Mouse (Mus musculus) spleen, postnatal 10 days (tissue): ENCODE data around the gene Dcaf7.

Source experiments
- DNase-seq, 2 experiments: peaks; one replicate each; pipeline ENCODE4 v3.0.0; 2021 to 2022; ENCODE audit warnings: low spot score in 2 of 2

Dcaf7 gene

GRCm38 (mm10) chr11:106045256-106045655 is 8.6 kb downstream of the Dcaf7 start:
- DNase-seq: no peak

DNA sequence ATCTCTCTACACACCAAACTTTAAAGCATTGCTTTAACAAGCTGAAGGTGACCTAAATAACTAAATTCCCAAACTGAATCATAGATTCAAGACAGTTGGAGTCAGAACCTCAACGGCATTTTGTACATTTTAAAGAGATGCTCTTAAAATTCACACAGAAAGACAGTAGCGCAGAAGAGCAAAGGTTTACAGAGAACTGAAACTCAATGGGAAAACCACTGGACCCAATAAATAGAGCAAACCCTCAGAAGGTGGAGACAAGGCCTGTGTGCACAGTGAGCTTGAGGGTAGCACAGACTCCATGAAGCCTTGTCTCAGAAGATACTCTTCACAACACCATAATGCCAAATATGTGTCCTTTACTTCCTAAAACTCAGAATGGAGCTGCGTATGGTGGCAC is 9.1 kb downstream of the Dcaf7 start:
- no peak for DNase-seq

DNA sequence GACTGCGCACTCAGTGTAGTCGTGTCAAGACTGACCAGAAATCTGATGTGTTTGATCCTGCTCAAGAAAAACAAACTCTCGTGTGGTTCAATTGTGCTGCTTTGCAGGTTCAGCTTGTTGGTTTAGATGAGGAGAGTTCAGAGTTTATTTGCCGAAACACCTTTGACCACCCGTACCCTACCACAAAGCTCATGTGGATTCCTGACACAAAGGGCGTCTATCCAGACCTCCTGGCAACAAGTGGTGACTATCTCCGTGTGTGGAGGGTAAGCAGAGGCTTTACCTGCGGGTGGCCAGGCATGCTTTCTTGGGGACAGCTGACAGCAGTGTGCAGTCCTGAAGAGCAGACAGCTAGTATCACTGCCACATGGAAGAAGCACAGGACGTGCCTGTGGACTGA is 9.9 kb downstream of the Dcaf7 start:
- DNase-seq: no peak

DNA sequence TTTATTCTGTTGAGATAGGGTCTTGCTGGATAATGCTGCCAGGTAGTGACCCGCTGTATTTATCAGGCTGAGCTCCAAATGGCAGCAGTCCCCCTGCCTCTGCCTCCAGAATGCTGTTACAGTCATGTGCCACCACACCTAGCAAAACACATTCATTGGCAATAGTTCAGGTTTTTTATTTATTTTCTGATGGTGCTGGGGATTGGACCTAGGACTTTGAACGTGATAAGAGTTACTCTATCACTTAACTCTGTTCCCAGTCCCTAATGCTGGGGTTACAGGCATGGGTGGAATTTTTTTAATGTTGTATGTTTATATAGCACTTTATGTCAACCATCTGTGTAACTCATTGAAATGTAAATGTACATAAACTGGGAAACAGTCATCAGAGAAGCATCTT is 17.2 kb downstream of the Dcaf7 start:
- DNase-seq: no peak

DNA sequence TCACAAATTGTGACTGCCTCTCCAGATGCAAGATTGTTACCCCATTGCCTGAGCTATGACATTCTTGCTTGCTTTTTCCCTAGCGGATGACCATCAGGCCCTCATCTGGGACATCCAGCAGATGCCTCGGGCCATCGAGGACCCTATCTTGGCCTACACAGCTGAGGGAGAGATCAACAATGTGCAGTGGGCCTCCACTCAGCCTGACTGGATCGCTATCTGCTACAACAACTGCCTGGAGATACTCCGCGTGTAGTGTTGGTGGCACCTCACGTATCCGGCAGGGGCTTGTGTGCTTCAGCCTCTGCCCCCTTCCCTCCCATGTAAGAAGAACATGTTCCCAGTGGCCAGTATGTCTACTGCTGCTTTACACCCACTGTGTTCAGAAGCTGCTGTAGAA is 17.9 kb downstream of the Dcaf7 start:
- DNase-seq: no peak

DNA sequence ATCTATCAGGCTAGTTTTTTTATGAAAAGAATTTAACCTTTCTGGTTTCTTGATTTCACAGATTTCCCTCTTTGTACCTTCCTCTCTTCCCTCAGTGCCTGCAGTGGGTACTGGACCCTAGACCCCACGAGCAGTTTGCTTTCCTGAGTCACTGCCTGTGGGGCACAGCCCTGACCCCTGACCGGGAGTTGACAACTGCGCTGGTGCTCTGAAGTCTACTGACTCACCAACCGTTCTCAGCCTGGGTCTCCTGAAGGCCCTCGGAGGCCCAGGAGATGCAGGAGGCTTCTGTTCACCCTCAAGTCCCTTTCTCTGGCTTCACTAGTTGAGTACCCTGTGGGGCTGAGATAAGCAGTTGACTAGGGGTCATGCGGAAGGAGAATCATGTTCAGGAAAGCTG is 18.7 kb downstream of the Dcaf7 start:
- no peak for DNase-seq

DNA sequence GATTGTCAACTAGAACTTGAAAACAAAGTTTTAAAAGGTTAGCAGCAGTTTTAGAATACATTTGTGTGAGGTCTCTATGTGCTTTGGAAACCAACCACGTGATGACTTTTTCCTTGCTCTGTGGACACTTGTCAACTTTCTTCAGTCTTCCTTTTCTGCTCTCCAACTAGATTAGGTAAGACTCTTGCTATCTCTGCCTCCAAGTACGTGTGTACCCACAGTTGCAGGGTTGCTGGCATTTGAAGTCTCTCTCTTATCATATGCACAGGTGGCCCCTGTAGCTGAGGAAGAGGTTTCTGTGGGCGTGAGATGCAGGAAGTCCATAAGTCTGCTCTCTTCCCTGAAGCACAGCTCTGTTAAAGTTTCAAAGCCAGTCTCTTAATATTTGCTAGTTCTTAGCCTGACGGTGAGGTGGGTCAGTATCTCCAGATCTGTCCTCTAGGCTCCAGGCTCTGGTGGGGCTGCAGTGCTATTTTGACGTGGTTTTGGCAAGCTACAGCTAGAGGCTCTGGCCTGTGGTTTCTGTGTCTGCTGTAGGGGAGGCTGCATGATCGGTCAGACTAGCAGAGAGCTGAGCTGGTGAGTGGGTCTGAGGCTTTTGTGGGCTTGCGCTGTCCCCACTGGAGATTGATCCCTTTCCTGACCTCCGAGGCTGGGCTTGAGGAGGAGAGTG is 20.3 kb downstream of the Dcaf7 start:
- peak in 1 of 2 experiments; percentile 36 for DNase-seq

- DNase-seq: no peak
Measured at GRCm38 (mm10) chr11:106058020-106058419, 21.3 kb downstream of the Dcaf7 start.

- DNase-seq: no peak
Measured at GRCm38 (mm10) chr11:106060549-106060948, 23.9 kb downstream of the Dcaf7 start.

GRCm38 (mm10) chr11:106061311-106061710 is 24.6 kb downstream of the Dcaf7 start:
- DNase-seq: no peak

DNA sequence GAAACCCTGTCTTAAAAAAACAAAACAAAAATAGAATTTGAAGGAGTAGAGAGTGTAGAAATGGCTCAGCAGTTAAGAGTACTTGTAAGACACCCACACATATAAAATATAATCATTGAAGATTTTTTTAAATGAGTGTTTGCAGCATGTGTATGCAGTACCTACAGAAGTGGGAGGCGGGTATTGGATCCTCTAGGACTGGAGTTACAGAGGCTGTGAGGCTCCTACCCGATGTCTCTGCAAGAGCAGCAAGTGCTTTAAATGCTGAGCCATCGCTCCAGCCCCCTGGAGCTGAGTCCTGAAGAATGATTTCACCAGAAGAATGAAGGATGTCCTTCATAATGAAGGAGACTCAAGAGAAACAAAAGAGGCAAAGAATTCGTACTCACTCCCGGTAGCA is 27.1 kb downstream of the Dcaf7 start:
- no peak for DNase-seq

DNA sequence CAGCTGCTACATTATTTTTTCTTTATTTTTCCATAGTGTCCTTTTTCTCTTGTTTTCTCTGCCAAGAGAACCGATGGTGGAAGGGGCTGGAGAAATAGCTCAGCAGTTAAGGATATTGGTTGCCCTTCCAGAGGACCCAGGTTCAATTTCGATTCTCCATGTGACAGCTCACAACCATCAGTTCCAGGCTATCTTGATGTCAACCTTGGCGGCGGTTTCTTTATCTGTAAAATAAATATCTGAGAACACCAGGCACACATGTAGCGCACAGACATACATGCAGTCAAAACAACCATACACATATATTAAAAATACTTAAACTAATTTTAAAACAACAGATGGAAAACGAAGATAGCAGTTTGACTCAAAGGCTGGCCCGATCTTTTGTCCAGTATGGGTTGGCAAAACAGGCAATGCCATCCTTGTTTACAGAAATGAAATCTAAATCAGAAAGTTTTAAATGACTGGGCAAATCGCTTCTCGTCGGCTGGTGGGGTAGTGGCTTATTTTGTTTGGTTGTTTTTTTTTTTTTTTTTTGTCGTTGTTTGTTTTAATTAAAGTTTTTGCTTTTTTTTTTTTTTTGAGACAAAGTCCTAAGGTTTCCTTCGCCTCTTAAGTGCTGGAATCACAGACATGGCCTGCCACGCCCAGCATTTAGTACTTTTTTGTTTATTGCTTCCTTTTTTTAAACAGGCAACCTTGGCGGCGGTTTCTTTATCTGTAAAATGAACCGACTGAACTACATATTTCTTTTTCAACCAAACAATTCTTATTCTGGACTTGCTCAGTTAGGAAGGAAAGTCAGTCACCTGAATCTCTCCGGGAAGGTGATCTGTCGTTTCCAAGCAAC is 28.6 kb downstream of the Dcaf7 start:
- DNase-seq: no peak

GRCm38 (mm10) chr11:106065923-106066571 is 29.4 kb downstream of the Dcaf7 start, which contains the start of gene Taco1:
Taco1 (plus strand) TSS chr11:106066061.
- peak; percentile 89 to 95 for DNase-seq

GRCm38 (mm10) chr11:106066616-106067015 is 29.9 kb downstream of the Dcaf7 start:
- peak; percentile 19 to 75 for DNase-seq

GRCm38 (mm10) chr11:106073774-106074173 is 37.1 kb downstream of the Dcaf7 start:
- no peak for DNase-seq

DNA sequence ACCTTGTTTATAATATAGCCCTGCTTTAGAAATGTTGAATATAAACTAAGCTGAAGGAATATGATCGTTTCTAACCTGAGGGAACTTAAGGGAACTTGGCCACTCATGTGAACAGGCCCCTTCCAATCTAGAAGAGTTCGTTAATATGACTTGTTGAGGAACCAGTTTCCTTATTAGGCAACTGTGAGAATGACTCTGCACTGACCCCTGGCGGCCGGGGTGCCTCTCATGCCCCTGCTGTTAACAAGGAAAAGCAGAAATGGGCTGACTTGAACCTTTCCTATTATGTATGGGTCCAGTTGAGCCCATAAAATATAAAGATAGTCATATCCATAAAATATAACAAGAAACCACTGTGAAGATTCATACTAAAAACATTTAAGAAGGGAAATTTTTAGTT is 39.6 kb downstream of the Dcaf7 start:
- peak; percentile 71 to 90 for DNase-seq

GRCm38 (mm10) chr11:106083708-106084701 is 47.3 kb downstream of the Dcaf7 start, which contains the start of gene Map3k3:
Map3k3 (plus strand) TSS chr11:106084613.
- DNase-seq: peak; percentile 88 to 96

DNA sequence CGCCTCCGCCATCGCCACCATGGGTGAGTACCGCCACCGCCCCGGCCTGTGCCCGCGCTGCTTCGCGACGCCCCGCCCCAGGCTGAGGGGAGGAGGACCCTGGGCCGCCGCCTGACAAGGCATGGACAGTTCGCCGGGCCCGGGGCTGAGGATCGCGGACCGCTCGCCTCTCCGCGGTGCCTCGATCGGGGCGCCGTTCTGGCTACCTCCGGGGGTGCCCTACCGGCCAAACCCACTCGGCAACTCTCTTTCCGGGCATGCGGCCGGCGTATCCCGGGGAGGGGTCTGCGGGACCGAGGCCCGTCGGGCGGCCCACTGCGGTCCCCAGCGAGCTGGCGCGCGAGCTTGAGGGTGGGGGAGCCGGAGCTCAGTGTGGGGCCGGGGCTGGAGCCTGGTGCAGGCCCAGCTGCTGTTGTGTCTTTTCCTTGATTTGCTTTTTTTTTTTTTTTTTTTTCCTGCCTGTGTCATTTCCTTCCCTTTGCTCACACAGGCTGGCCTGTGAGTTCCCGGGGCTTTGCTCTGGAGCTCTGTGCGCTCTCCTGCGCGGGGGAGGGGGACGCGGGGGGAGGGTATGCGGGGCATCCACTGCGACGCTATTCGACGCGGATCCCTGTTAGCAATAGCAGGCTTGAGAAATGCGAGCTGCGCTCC is 48.4 kb downstream of the Dcaf7 start:
- peak; percentile 69 to 78 for DNase-seq

- no peak for DNase-seq
Measured at GRCm38 (mm10) chr11:106098223-106098622, 61.6 kb downstream of the Dcaf7 start.

DNA sequence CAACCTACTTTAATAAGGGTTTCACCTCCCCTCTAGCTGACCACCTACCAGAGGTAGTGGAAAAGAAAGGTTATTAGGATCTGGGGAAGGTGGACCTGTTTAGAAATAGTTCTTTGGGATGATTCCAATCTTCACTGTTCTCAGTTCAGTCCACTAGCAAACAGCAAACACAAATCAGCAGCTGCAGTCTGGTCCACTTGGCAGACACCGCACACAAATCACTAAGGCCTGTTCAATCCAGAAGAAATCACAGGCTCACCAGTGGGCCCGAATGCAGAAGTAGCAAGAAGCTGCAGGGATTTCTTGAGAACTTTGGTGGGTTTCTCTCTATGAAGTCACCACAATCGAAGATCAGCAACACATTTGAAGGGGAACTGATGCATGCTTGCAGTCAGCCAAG is 66.2 kb downstream of the Dcaf7 start:
- DNase-seq: no peak
